Mouse (Mus musculus): Measurements from ENCODE around the gene Kcnab2.

The Kcnab2 gene

DNA sequence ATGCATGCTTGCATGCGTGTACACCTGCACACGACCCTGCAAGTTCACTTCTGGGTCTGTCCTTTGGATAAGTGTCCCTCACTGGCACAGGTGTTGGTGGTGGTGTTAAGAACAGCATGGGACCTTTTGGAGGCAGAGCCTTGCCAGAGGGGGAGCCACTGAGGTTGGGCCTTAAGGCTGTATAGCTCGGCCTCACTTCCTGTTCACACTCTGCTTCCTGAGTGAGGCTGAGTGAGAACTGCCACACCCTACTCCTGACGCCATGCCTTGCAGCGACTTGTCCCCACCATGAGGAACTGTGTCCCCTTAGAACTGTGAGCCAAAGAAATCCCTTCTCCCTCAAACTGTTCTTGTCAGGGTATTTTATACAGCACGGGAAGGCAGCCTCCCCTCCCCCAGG, 26.3 kb downstream of the Kcnab2 start:
- DNase-seq, result no peak

DNA sequence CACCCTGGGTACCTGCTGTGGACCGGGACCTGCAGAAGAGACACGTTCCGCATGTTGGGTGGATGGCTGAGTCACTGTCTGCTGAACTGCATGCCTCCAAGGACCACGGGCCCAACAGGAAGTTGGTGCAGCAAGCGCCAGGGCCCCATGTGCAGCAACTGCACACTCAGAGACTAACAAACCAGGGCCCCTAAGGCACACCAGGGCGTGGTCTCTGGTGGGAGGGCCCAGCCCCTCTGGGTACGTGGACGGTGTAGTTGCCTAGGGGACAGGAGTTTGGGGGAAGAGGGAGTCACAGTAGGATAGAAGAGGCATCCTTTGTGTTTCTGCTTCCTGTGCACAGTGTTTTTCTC, 29.0 kb downstream of the Kcnab2 start:
- DNase-seq, result no peak

DNA sequence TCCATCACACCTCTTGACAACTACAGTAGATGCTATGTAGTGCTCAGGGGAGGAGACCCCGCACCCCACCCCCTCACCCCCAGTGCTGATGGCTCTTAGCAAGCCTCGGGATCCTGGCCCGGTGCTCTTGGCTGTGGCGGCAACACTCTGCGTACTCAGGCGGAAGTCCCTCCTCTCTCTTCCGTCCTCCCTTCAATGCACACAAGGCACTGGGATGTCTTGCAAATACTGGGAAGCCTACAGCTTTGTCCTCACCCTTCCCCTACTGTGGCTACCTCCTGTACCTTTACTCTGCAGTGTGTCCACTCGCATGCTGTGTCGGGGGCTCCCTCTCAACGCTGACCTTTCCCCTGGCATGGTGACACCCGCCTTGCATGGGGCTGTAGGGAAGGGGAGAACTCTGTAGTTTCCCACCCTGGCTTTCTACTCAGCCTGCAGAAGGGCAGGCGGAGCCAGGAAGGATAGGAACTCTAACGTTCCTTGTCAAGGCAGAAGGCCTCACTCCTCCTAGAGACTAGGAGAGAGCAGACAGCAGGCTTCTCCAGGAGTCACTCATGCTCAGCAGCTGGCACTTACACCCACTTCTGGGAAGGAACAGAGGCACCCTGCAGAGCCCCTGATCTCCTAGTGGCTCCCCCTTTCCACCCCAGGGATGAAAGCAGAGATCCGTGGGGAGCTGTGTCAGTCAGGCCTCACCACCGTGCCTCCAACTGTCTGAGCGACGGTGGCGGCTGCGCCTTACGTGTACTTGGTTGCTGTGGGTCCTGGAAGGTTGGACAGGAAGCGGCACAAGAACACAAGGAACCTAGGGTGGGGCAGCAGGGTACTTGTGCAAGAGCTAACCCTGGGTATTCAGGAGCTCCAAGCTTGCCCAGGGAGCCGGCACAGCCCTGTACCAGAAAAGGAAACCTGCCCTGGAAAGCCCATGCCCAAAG, 29.7 kb downstream of the Kcnab2 start:
- DNase-seq, result peak; percentile 63

DNA sequence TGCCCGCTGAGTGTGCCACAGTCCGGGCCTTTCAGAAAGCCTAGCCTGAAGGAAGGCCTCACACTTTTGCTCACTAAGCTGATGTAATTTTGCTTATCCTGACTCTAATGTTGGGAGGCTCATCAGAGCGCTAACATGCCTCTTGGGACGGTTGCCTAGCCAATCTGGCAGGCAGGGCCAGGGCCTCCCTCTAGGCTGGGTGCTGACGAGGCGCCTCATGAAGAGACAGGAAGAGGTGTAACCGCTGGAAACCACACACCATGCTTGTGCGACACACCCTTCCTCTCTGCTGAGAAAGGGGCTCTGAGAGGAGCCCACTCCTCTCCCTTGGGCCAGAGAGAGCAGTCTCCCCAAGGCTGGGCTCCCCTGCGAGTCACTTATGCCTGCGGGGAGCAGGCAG, 31.5 kb downstream of the Kcnab2 start:
- no peak for DNase-seq

DNA sequence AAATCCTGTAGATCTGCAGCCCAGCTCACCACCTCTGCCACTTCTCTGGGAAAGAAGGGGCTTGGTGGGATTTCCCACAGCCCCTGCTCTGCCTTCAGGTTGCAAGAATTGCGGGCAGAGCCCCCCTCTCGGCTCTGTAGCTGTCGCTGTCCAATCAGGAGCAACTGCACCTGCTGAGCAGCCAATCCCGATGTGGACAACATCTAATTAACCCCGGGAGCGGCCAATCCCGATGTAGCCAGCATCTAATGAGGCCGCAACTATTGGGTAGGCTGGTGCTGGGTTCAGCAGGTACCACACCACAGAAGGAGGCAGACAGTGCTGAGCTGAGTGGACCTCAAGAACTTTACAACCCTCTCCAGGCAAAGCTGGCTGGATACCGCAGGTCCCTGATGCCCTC, 36.1 kb downstream of the Kcnab2 start:
- no peak for DNase-seq

DNA sequence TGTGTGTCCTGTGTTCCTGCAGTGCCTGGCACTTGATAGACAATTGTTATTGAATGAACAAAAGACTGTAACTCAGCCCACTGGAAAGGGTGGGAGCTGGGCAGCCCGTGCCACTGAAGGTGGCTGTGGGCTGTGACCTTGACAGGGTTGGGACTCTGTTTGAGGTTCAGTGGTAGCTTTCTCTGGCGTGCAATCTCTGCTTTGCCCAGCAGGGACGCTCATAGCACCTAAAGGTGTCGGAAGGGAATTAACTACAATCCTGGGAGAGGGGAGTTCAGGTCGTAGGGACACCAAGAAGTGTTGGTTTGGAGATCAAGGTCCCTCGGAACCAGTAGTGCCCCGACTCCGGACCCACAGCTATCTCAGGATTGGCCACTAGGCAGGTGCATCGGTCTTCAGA, 36.8 kb downstream of the Kcnab2 start:
- no peak for DNase-seq

DNA sequence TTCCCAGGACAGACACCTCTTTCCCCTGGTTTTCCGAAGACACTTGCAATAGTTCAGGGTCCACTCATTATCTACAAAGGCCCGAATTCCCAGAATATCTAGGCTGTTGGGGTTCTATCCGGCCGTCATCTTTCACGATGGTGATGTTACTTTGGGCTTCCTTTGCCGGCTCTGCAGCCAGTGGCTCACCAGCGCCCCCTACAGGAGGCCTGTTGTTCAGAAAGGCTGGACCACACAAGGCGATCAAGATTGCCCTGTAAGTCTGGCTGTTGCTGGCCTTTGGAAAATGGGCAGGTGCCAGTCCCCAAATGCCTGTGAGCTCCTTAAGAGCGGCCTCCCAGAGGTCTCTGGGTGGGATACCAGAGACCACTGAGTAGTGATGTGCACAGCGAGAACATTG, 42.4 kb downstream of the Kcnab2 start:
- DNase-seq, result peak; percentile 76

DNA sequence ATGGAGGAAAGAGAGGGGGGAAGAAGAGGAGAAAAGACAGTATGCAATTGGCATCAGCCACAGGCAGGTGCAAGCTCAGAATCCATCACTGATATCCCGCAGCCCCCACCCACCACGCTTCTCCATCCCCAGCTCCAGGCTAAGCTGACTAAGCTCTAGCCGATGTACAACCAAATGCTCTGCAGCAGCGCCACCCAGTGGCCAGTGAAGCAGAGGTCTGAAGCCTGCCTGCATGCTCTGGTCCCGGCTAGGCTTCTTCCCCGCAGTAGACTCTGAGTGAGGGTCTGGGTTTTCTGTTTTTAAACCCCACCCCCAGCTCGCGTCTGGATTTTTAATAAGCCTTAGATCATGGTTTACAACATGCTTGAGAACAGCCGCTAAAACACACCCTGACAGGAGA, 42.8 kb downstream of the Kcnab2 start:
- DNase-seq, result peak; percentile 92

DNA sequence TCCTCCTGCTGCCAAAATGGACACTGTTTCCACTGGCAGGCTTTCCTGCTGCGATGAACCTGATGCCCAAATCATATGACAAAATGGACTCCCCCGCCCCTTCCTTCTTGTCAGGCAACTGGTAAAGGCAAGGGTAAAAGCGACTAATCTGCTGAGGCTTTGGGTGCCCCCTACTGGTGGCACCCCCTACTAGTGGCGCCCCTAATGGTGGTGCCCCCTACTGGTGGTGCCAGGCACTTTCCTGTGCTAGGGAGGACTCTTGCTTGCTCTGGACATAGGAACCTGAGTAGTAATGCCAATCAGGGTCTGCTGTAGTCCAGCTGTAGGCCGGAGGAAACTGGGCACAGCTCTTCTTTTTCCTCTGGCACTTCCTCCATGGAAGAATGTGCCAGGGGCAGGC, 45.4 kb downstream of the Kcnab2 start:
- DNase-seq, result no peak

DNA sequence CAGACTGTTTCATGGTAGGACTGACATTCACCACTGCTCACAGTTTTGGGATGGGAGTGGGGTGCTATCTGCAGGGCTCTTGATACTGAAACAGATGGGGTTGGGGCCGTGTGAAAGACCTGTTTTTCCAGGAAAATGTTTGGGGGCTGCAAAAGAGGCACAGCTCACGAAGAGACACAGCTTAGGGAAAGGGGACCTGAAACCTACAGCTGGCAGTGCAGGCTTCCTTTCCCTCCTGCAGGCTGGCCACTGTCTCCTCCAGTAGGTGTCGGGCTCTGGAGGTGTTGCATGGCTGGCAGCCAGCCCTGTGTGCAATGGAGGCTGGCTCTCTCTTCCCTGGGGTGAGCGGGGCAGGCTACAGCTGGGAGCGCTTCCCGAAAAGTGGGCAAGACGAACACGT, 49.4 kb downstream of the Kcnab2 start:
- peak; percentile 74 for DNase-seq

DNA sequence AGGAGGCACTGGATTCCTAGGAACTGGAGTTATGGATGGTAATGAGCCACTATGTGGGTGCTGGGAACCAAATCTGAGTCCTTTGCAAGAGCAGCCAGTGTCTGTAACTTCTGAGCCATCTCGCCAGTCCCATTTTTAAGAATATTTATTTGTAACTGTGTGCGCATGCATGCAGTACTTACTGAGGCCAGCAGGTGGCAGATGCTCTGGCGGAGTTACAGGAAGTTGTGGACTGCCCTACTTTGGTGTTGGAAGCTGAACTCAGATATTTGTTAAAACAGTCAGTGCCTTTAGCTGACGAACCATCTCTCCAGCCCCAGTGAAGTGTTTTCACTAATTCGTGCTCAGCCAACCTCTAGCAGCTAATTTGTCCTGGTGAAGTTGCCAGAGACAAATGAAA, 52.7 kb downstream of the Kcnab2 start:
- no peak for DNase-seq

DNA sequence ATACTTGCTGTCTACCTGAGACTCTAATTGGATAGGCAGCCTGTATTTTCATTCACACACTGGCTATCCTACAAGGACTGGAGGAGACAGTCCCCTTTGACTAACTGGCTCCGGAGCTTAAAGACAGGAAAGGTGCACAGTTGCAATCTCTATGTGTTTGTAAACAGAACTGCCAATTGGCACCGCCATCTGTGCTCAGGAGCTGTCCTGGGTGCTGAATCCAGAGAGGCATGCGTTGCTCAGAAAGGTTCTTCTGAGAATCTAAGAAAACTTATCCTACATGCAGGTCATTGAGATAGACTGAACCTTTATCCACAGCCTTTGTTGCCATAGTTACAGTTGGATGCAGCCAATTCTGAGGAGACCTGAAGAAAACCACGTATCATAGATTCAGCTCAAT, 53.3 kb downstream of the Kcnab2 start:
- no peak for DNase-seq

DNA sequence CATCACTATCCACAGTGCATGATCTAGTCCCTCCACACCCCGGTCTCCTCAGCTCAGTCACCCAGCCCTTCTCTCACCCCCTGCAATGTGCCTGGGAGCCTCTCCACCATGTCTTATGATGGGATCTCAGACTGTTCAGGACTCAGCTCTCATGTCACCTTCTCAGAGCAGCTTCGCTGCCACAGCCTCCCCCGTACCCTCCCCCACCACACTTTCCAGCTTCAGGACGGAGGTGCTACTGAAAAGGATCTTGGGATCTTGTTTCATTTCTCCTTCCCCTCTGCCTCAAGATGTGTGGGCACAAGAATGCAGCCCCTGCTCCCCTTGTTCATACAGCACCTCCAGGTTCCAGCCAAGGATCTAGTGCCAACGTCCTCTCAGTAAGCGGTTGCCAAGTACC, 54.1 kb downstream of the Kcnab2 start:
- DNase-seq, result peak; percentile 58

DNA sequence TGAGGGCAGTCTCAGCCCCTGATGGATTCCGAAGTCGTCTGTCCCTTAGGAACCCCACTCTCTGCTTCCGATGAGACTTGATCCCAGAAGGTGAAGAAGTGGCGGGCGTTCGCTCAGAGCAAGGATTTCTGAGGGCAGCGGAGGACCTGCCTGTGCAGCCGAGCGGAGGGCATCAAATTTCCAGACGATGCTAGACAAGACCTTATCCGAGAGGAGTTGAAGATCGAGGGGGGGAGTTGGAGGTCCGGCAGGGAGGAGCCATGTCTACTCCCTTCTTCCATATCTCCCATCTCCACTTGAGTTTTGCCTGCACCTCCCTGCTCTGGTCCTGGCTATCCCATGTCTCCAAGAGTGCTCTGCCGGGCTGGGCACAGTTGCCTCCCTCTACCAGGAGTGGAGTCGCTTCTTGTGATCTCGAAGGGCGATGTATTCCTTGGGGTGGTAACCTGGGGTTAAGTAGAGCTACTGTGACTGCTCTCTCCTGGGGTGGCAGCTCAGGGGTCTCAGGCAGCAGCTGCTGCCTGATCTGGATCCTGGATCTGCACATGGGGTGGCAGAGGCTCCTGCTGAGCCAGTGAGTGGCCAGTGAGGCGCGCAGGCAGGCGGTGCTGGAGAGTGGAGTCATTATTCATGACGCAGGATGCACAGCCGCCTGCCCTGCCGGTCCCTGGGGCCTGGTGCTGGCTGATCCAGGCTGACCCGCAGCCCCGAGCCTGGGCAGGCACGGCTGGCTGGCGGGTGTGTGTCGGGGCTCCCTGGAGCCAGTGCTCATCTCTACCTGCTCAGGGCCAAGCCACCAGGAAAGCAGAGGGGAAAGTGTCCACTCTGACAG, 59.2 kb downstream of the Kcnab2 start:
- DNase-seq, result no peak

DNA sequence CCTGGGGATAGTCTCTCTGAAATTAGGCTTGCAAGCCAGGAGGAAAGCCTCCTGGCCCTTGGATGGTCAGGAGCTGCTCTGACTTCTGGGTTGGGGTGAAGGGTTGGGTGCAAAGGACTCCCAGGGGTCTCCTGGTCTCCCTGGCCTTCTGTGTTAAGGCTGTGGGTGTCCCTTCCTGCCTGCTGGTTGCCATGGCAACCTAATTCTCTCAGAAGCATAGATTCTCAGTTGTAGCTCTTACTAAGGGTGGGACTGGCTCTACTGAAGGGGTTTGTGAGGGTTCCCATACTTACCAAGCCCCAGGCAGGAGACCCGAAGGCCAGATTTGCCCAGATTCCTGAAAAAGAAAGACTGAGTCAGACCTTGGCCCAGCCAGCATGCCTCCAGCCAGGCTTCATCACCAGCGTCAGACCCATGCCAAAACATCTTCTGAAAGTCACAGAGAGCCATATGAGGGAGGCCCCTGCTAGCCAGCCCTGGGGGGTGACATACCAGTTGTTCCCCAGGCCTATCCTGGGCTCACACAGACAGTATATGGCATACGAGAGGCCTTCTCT, 65.1 kb downstream of the Kcnab2 start:
- DNase-seq, result no peak

DNA sequence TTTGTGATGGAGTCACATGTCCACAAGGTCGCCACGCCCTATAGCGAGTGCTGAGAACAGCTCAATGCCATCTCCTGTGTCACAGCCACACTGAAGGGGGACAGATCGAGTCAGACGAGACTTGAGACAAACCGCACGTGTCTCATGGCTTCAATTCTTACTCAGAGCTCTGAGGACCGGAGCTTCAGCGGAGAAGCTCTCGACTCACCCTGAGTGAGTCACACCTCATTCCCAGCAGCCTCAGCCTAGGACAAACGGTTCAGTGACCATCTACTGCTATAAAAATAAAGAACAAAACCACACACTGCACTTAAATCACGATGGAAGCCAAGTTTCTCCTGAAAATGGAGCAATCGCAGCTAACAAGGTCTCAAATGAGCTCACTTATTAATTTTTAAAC, 66.7 kb downstream of the Kcnab2 start:
- DNase-seq, result no peak

DNA sequence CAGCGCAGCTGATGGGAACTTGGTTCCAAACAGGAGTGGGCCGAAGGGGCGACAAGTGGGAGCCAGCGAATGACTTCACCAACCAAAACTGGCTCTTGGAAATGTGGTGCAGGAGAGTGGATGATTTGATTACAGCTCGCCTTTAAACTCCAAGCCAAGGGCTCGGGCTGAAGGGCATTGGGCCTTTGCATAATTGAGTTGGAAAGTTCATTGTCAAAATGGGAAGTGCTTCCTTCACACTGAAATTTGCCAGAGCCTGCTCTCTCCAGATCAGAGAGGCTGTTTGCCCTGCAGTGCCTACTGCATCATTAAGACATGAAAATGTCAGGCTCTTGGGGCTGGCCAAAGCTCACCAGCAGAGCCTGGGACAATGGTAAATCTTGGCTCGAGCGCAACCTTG, 71.1 kb downstream of the Kcnab2 start:
- DNase-seq, result no peak

DNA sequence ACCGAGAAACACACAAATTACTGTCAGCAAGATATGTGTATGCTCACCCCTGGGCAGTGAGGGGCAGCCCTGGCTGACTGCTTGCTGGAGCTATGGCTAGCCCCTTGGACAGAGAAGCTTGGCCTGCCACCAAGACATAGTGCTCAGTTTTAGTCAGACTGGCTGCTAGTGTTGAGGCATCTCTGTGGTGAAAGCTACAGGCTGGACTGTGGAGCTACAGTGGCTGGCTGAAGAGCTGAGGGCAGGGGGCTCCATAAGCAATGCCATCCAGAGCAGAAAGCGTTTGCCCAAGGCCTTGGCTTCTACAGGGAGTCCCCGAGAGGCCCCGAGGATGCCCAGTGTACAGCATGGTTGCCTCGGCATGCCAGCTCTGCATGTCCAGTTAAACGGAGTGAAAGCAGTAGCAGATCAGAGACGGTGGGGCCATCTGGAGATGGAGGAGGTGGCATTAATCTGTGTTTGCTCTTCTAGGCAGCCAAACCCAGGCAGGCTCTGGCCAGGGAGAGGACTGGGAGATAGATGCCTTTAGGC, 71.9 kb downstream of the Kcnab2 start:
- no peak for DNase-seq

DNA sequence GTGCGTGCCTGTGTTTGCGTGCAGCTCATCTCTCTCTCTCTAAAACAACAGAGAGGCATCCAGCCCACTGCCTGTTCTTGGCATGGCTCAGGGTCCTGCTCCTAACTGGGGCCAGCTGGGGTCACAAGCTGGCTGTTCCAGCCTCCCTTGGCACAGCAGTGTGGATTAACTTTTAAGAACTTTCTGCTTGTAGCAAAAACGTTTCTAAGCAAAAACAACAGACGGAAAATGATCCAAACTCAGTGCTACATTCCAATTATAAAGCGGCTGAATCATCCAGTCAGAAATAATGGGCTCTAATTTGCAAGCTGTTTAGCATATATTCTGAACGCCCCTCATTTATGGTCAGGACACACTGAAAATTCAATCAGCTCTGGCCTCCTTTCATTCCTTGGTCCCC, 72.5 kb downstream of the Kcnab2 start:
- no peak for DNase-seq

DNA sequence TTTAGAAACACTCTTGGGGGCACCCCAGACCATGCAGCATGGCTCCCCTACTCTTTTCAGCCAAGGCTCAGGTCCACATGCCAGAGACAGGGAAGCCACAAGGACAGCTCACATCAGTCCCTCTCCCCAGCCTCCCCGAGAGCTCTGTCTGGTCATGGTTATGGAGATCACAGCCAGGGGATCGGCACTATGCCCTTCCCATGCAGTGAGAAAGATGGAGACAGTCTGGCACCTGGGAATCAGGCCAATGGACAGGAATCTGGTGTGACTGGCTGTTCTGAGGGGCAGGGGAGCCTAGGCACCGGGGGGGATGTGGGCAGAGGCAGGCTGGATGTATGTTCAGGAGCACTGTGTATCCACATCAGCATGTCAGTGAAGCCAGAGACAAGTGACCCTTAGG, 78.7 kb downstream of the Kcnab2 start:
- no peak for DNase-seq

DNA sequence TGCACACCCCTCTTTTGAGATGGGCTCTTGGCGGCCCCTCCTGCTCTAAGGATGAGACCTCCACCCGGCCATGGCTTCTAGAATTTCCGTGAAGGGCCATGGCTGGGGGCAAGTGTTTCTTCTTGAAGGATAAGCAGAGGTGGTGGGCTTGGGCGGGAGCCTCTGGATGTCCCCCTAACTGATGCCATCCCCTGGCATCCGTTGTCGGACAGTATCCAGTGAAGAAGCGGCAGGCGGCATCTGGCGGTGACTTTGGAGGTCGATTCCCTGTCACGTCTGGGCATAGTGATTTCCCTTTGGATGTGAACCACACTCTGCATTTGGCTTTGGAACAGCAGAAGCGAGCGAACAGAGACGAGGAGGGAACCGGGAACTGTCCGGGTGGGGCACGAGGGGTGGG, 85.0 kb downstream of the Kcnab2 start:
- DNase-seq, result no peak

DNA sequence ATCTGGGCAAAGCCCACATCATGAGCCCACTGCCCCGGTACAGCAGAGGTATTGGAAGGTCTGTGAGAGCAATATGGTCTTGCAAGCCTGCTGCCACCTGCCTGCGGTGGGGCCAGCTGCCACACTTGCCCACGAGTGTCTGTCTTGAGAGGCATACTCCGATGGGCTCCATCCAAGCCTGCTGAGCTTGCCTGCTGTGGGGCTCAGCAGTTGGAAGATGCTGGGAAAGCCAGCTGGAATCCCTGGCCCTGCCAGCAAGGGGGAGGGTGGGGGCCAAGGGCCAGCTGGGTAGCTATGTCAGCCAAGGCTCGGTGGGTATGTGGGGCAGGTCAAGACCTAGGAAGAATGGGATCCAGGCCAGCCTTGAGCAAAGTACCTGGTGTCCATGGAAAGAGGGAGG, 85.5 kb downstream of the Kcnab2 start:
- DNase-seq, result peak; percentile 70

DNA sequence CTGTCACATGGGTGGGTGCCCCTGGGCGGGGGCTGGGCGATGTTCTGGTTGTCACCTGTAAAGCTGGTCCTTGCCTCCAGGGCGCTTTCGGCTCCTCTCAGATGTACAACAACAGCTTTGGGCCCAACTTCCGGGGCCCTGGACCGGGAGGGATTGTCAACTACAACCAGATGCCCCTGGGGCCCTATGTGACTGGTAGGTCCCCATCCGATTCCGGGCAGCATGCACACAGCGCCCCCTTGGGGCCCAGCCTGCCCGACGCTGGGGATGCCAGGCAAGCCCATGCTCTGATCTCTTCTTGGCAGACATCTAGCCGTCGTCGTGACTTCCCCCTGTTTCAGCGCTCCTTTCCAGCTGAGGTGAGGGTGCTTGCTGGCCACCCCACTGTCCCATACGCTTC, 92.0 kb downstream of the Kcnab2 start:
- no peak for DNase-seq
